8 mouse cellular contexts compared by ENCODE assay signal in genomic region chr11:51635127-51635524, GRCm38 (mm10). TPM values are rescaled to one million over a fixed set of nuclear protein-coding genes. Genes with fewer than 3 reads are reported as not detected.
DNase-seq lines count a peak whose midpoint lies in the region; ATAC-seq and TF ChIP-seq lines count a peak whose summit lies in the region.

No protein-coding gene starts in this region.

- H3K9me3 ChIP-seq in embryonic facial prominence, embryonic 13.5 days, result no peaks in the 10 kb centered on the region
- no peaks in the 10 kb centered on the region for H3K9me3 ChIP-seq in intestine, embryonic 16.5 days (ENCODE audit: control insufficient read depth, low read length)
- H3K9me3 ChIP-seq in neural tube, embryonic 12.5 days, result no peaks in the 10 kb centered on the region

- no peak for TF ChIP-seq POLR2A in lung, adult 2 months (IDR thresholded peaks at IDR 0.05; ENCODE audit: borderline replicate concordance, extremely low read depth, low read depth, low read length)

- no peaks in the 10 kb centered on the region for H3K27me3 ChIP-seq in embryonic facial prominence, embryonic 13.5 days
- no peaks in the 10 kb centered on the region for H3K27me3 ChIP-seq in intestine, embryonic 16.5 days (replicated peaks; ENCODE audit: control insufficient read depth, insufficient read depth, low read length)
- no peaks in the 10 kb centered on the region for H3K27me3 ChIP-seq in neural tube, embryonic 12.5 days (replicated peaks)

- peak overlapping the region; percentile 81 for H3K4me2 ChIP-seq in embryonic facial prominence, embryonic 13.5 days
- H3K4me2 ChIP-seq in intestine, embryonic 16.5 days (ENCODE audit: low read depth, low read length), result peak overlapping the region; percentile 81
- peak overlapping the region; percentile 82 for H3K4me2 ChIP-seq in neural tube, embryonic 12.5 days (replicated peaks)

- WGBS in lung, adult 2 months, result under 1% methylated on average over 6 of the region's 6 CpGs
- WGBS in embryonic facial prominence, embryonic 13.5 days, result 18% methylated on average over 6 of the region's 6 CpGs
- WGBS in intestine, embryonic 16.5 days, result 14% methylated on average over 6 of the region's 6 CpGs
- WGBS in neural tube, embryonic 12.5 days, result 27% methylated on average over 6 of the region's 6 CpGs

- H3K36me3 ChIP-seq in embryonic facial prominence, embryonic 13.5 days, result no peaks in the 10 kb centered on the region
- no peaks in the 10 kb centered on the region for H3K36me3 ChIP-seq in intestine, embryonic 16.5 days (ENCODE audit: control insufficient read depth, insufficient read depth, low read length)
- H3K36me3 ChIP-seq in neural tube, embryonic 12.5 days, result no peaks in the 10 kb centered on the region; the same call in 1 of the 2 replicates

- no peak for DNase-seq in lung, adult 2 months
- DNase-seq in lung, postnatal 4 days, result no peak
- no peak for DNase-seq in embryo, embryonic 10 days (ENCODE audit: low spot score)
- no peak for DNase-seq in gastrocnemius, postnatal 25 days
- no peak for DNase-seq in thymus, postnatal 36 days

- TF ChIP-seq CTCF in lung, adult 2 months (IDR thresholded peaks at IDR 0.05; ENCODE audit: insufficient read depth, low read length), result no peak

- no peak for ATAC-seq in embryonic facial prominence, embryonic 13.5 days (ENCODE audit: insufficient number of reproducible peaks, insufficient read depth, low FRiP score, low TSS enrichment, low read depth)
- peak; percentile 2; the same call in 1 of the 2 replicates for ATAC-seq in intestine, embryonic 16.5 days
- no peak for ATAC-seq in neural tube, embryonic 12.5 days (ENCODE audit: low FRiP score, low read depth)

- H3K27ac ChIP-seq in embryonic facial prominence, embryonic 13.5 days, result peak overlapping the region; percentile 85
- H3K27ac ChIP-seq in intestine, embryonic 16.5 days (ENCODE audit: low read length), result peak overlapping the region; percentile 88
- 0 out of 2 replicates have a peak overlapping the region, but pooled peaks have one; percentile 53 for H3K27ac ChIP-seq in neural tube, embryonic 12.5 days

- peak overlapping the region; percentile 75 for H3K4me3 ChIP-seq in lung, adult 2 months (replicated peaks; ENCODE audit: extremely low read depth, low read depth, low read length)
- peak overlapping the region; percentile 80 for H3K4me3 ChIP-seq in embryonic facial prominence, embryonic 13.5 days
- H3K4me3 ChIP-seq in intestine, embryonic 16.5 days (ENCODE audit: low read length), result peak overlapping the region; percentile 61
- peak overlapping the region; percentile 73 for H3K4me3 ChIP-seq in neural tube, embryonic 12.5 days

- H3K4me1 ChIP-seq in lung, adult 2 months (ENCODE audit: control insufficient read depth, insufficient read depth, low read length), result peaks cover 13% of the 10 kb centered on the region
- peaks cover 24% of the 10 kb centered on the region for H3K4me1 ChIP-seq in embryonic facial prominence, embryonic 13.5 days
- H3K4me1 ChIP-seq in intestine, embryonic 16.5 days (ENCODE audit: control insufficient read depth, insufficient read depth, low read length), result peaks cover 10% of the 10 kb centered on the region
- H3K4me1 ChIP-seq in neural tube, embryonic 12.5 days, result peaks cover 34% of the 10 kb centered on the region

- H3K9ac ChIP-seq in embryonic facial prominence, embryonic 13.5 days, result peak overlapping the region; percentile 79
- peak overlapping the region; percentile 86 for H3K9ac ChIP-seq in intestine, embryonic 16.5 days (ENCODE audit: low read depth, low read length)
- peak overlapping the region; percentile 66 for H3K9ac ChIP-seq in neural tube, embryonic 12.5 days

RNA-seq across cellular contexts. Expression of gene Rmnd5b, which starts 0.6 kb away (rescaled TPM):
- 64.9 and 65.8 TPM in 2 replicates for polyA plus RNA-seq in lung, adult 2 months (2012; rRNA removed)
- 49.3 and 49.9 TPM in 2 replicates for polyA plus RNA-seq in embryonic facial prominence, embryonic 13.5 days (2015; fragmentation: Nextera tagmentation; extraction: Ambion mirVana)
- 42.0 and 44.4 TPM in 2 replicates for polyA plus RNA-seq in intestine, embryonic 16.5 days (2015; fragmentation: Nextera tagmentation; extraction: Ambion mirVana)
- 57.6 and 57.7 TPM in 2 replicates for polyA plus RNA-seq in neural tube, embryonic 12.5 days (2016; fragmentation: Nextera tagmentation; extraction: Ambion mirVana)
- 10 to 100 TPM in 1 of 2 experiments, 1 to 10 TPM in 1; 9.3 to 12.3 TPM for total RNA-seq in gastrocnemius, postnatal 25 days (2021)

RNA-seq across cellular contexts. Expression of gene N4bp3, which starts 15.5 kb away (rescaled TPM):
- polyA plus RNA-seq in lung, adult 2 months (2012; rRNA removed), result 43.7 and 45.9 TPM in 2 replicates
- polyA plus RNA-seq in embryonic facial prominence, embryonic 13.5 days (2015; fragmentation: Nextera tagmentation; extraction: Ambion mirVana), result 19.0 and 21.2 TPM in 2 replicates
- polyA plus RNA-seq in intestine, embryonic 16.5 days (2015; fragmentation: Nextera tagmentation; extraction: Ambion mirVana), result 16.1 and 17.0 TPM in 2 replicates
- polyA plus RNA-seq in neural tube, embryonic 12.5 days (2016; fragmentation: Nextera tagmentation; extraction: Ambion mirVana), result 15.1 and 16.8 TPM in 2 replicates
- total RNA-seq in gastrocnemius, postnatal 25 days (2021), result 1 to 10 TPM; 2.9 to 3.8 TPM

RNA-seq across cellular contexts. Expression of gene Nhp2, which starts 15.6 kb away (rescaled TPM):
- polyA plus RNA-seq in lung, adult 2 months (2012; rRNA removed), result 22.6 and 33.3 TPM in 2 replicates
- polyA plus RNA-seq in embryonic facial prominence, embryonic 13.5 days (2015; fragmentation: Nextera tagmentation; extraction: Ambion mirVana), result 135 and 151 TPM in 2 replicates
- 150 and 175 TPM in 2 replicates for polyA plus RNA-seq in intestine, embryonic 16.5 days (2015; fragmentation: Nextera tagmentation; extraction: Ambion mirVana)
- polyA plus RNA-seq in neural tube, embryonic 12.5 days (2016; fragmentation: Nextera tagmentation; extraction: Ambion mirVana), result 121 and 122 TPM in 2 replicates
- 10 to 100 TPM; 19.3 to 23.6 TPM for total RNA-seq in gastrocnemius, postnatal 25 days (2021)

RNA-seq across cellular contexts. Expression of gene D930048N14Rik, which starts 15.6 kb away (rescaled TPM):
- polyA plus RNA-seq in lung, adult 2 months (2012; rRNA removed), result 9.1 and 13.2 TPM in 2 replicates
- 2.6 and 3.4 TPM in 2 replicates for polyA plus RNA-seq in embryonic facial prominence, embryonic 13.5 days (2015; fragmentation: Nextera tagmentation; extraction: Ambion mirVana)
- polyA plus RNA-seq in intestine, embryonic 16.5 days (2015; fragmentation: Nextera tagmentation; extraction: Ambion mirVana), result 3.4 and 3.7 TPM in 2 replicates
- polyA plus RNA-seq in neural tube, embryonic 12.5 days (2016; fragmentation: Nextera tagmentation; extraction: Ambion mirVana), result 1.2 and 1.4 TPM in 2 replicates
- total RNA-seq in gastrocnemius, postnatal 25 days (2021), result under 1 TPM; 0.20 to 0.32 TPM

RNA-seq across cellular contexts. Expression of gene Hnrnpab, which starts 28.5 kb away (rescaled TPM):
- polyA plus RNA-seq in lung, adult 2 months (2012; rRNA removed), result 174 and 289 TPM in 2 replicates
- polyA plus RNA-seq in embryonic facial prominence, embryonic 13.5 days (2015; fragmentation: Nextera tagmentation; extraction: Ambion mirVana), result 458 and 524 TPM in 2 replicates
- polyA plus RNA-seq in intestine, embryonic 16.5 days (2015; fragmentation: Nextera tagmentation; extraction: Ambion mirVana), result 261 and 264 TPM in 2 replicates
- polyA plus RNA-seq in neural tube, embryonic 12.5 days (2016; fragmentation: Nextera tagmentation; extraction: Ambion mirVana), result 734 and 808 TPM in 2 replicates
- total RNA-seq in gastrocnemius, postnatal 25 days (2021), result 100 to 1,000 TPM; 102 to 105 TPM
